Mouse (Mus musculus) myocyte (in vitro differentiated cells): Measurements from ENCODE around the gene Sh3gl3. TPM values are rescaled to one million over a fixed set of nuclear protein-coding genes. Genes with fewer than 3 reads are reported as not detected.

Experiments
- H3K27me3 ChIP-seq: one replicate; pipeline ENCODE4 v1.6.1; 2011; ENCODE audit not compliant: control insufficient read depth, insufficient read depth, insufficient read length
- H3K36me3 ChIP-seq: one replicate; pipeline ENCODE4 v1.6.1; 2011; ENCODE audit not compliant: control insufficient read depth, insufficient read depth
- H3K4me2 ChIP-seq: one replicate; pipeline ENCODE4 v1.6.1; 2011; ENCODE audit warnings: low read depth, control low read depth
- H3K4me3 ChIP-seq: one replicate; pipeline ENCODE4 v1.5.1; 2011; ENCODE audit warnings: mild to moderate bottlenecking, control low read depth, moderate library complexity
- H3K79me2 ChIP-seq: one replicate; pipeline ENCODE4 v1.6.1; 2011; ENCODE audit not compliant: control insufficient read depth, insufficient read depth
- H3ac ChIP-seq: one replicate; pipeline ENCODE4 v1.6.1; 2011; ENCODE audit not compliant: control insufficient read depth, insufficient read length
- CEBPB ChIP-seq: IDR thresholded peaks from 2 replicates; pipeline ENCODE4 v1.6.1; 2011; ENCODE audit warnings: mild to moderate bottlenecking, moderate library complexity; ENCODE audit not compliant: poor library complexity, insufficient read depth, severe bottlenecking
- E2F4 ChIP-seq: IDR thresholded peaks from one replicate; pipeline ENCODE4 v1.6.1; 2011; ENCODE audit warnings: mild to moderate bottlenecking, control low read depth, moderate library complexity; ENCODE audit not compliant: insufficient read depth
- MAX ChIP-seq: IDR thresholded peaks from one replicate; pipeline ENCODE4 v1.6.1; 2011; ENCODE audit warnings: low read depth, mild to moderate bottlenecking, control low read depth
- MYOD1 ChIP-seq, 3 experiments: IDR thresholded peaks; one replicate each; pipeline ENCODE4 v1.6.1; 2011; ENCODE audit warnings: control low read depth in 2 of 3, low read depth in 2 of 3, mild to moderate bottlenecking in 2 of 3, moderate library complexity in 1 of 3; ENCODE audit not compliant: insufficient read length in 2 of 3, control insufficient read depth in 1 of 3
- MYOG ChIP-seq, 3 experiments: IDR thresholded peaks; one replicate each; pipeline ENCODE4 v1.6.1; 2011; ENCODE audit warnings: control low read depth in 2 of 3, low read depth in 2 of 3, mild to moderate bottlenecking in 2 of 3; ENCODE audit not compliant: insufficient read length in 2 of 3, control insufficient read depth in 1 of 3, insufficient read depth in 1 of 3
- POLR2A ChIP-seq: IDR thresholded peaks from one replicate; pipeline ENCODE4 v1.6.1; 2011; ENCODE audit warnings: low read depth, mild to moderate bottlenecking, control low read depth, moderate library complexity; ENCODE audit not compliant: insufficient read length
- POLR2AphosphoS2 ChIP-seq: IDR thresholded peaks from one replicate; pipeline ENCODE4 v1.6.1; 2011; ENCODE audit warnings: low read depth, control low read depth; ENCODE audit not compliant: insufficient read length
- REST ChIP-seq: IDR thresholded peaks from one replicate; pipeline ENCODE4 v1.6.1; 2011; ENCODE audit warnings: mild to moderate bottlenecking, control low read depth, moderate library complexity; ENCODE audit not compliant: insufficient read depth, insufficient read length
- SRF ChIP-seq: IDR thresholded peaks from one replicate; pipeline ENCODE4 v1.6.1; 2011; ENCODE audit warnings: low read depth; ENCODE audit not compliant: control insufficient read depth, insufficient read length
- TCF12 ChIP-seq: IDR thresholded peaks from one replicate; pipeline ENCODE4 v1.6.1; 2011; ENCODE audit warnings: mild to moderate bottlenecking, control low read depth; ENCODE audit not compliant: poor library complexity, insufficient read depth, severe bottlenecking
- TCF3 ChIP-seq: IDR thresholded peaks from one replicate; pipeline ENCODE4 v1.6.1; 2011; ENCODE audit warnings: low read depth, control low read depth; ENCODE audit not compliant: insufficient read length
- USF1 ChIP-seq: IDR thresholded peaks from one replicate; pipeline ENCODE4 v1.6.1; 2011; ENCODE audit warnings: low read depth, mild to moderate bottlenecking, control low read depth, moderate library complexity
- polyA plus RNA-seq: library from polyadenylated mRNA; unstranded; fragments of >200 nt; fragmentation: generic; extraction: Trizol; gene quantifications from one replicate; pipeline ENCODE4 v1.2.1, GENCODE M21; 2012; ENCODE audit warnings: missing spikeins

Sh3gl3 gene
- polyA plus RNA-seq, 1 experiment: 1.1 TPM

GRCm38 (mm10) chr7:82234010-82234897 lies 60.6 kb downstream of the Sh3gl3 start:
- TF ChIP-seq E2F4 (no peak), USF1 (no peak), TCF3 (no peak), MAX (no peak), CEBPB (no peak), MYOD1 (IDR thresholded peaks at IDR 0.05; ENCODE audit: control insufficient read depth in 1 of 3, insufficient read length in 2 of 3, low read depth in 2 of 3) (no peak), POLR2AphosphoS2 (no peak), MYOG (IDR thresholded peaks at IDR 0.05; ENCODE audit: control insufficient read depth in 1 of 3, insufficient read depth in 1 of 3, insufficient read length in 2 of 3, low read depth in 2 of 3) (no peak), POLR2A (no peak), SRF (no peak), REST (no peak)
- Histone ChIP-seq H3K36me3 (no peaks in the 10 kb centered on the region), H3K4me3 (no peak overlapping the region), H3K4me2 (no peak overlapping the region), H3K79me2 (no peaks in the 10 kb centered on the region), H3K27me3 (peaks cover 33% of the 10 kb centered on the region), H3ac (no peak overlapping the region)

GRCm38 (mm10) chr7:82234898-82235290 lies 61.3 kb downstream of the Sh3gl3 start:
- no peak overlapping the region for H3ac ChIP-seq
- peaks cover 32% of the 10 kb centered on the region for H3K27me3 ChIP-seq
- no peak overlapping the region for H3K4me3 ChIP-seq
- H3K4me2 ChIP-seq: no peak overlapping the region
- no peaks in the 10 kb centered on the region for H3K36me3 ChIP-seq
- H3K79me2 ChIP-seq: no peaks in the 10 kb centered on the region
- TF ChIP-seq TCF3 (no peak), E2F4 (no peak), POLR2A (no peak)

- no peak overlapping the region for H3K4me3 ChIP-seq
- no peak for TF ChIP-seq SRF
- TF ChIP-seq MYOG (IDR thresholded peaks at IDR 0.05; ENCODE audit: control insufficient read depth in 1 of 3, insufficient read depth in 1 of 3, insufficient read length in 2 of 3, low read depth in 2 of 3): no peak
- no peak for TF ChIP-seq USF1
- TF ChIP-seq TCF3: no peak
- no peak for TF ChIP-seq POLR2A
- TF ChIP-seq POLR2AphosphoS2: no peak
- no peak for TF ChIP-seq REST
- TF ChIP-seq TCF12: no peak
- no peak for TF ChIP-seq CEBPB
- no peak for TF ChIP-seq MYOD1 (IDR thresholded peaks at IDR 0.05; ENCODE audit: control insufficient read depth in 1 of 3, insufficient read length in 2 of 3, low read depth in 2 of 3)
- TF ChIP-seq E2F4: no peak
- no peak for TF ChIP-seq MAX
- H3K79me2 ChIP-seq: no peaks in the 10 kb centered on the region
Measured at GRCm38 (mm10) chr7:82235486-82235885, 61.8 kb downstream of the Sh3gl3 start.

GRCm38 (mm10) chr7:82236152-82236898 lies 62.7 kb downstream of the Sh3gl3 start:
- Histone ChIP-seq H3K79me2 (no peaks in the 10 kb centered on the region), H3K4me2 (no peak overlapping the region), H3ac (no peak overlapping the region), H3K27me3 (peaks cover 23% of the 10 kb centered on the region), H3K36me3 (no peaks in the 10 kb centered on the region), H3K4me3 (no peak overlapping the region)
- TF ChIP-seq USF1: no peak
- no peak for TF ChIP-seq TCF12
- no peak for TF ChIP-seq SRF

More at GRCm38 (mm10) chr7:82235486-82235885, 61.8 kb downstream of the Sh3gl3 start:
- peaks cover 32% of the 10 kb centered on the region for H3K27me3 ChIP-seq
- H3ac ChIP-seq: no peak overlapping the region
- no peaks in the 10 kb centered on the region for H3K36me3 ChIP-seq
- no peak overlapping the region for H3K4me2 ChIP-seq

GRCm38 (mm10) chr7:82236899-82237162 lies 63.2 kb downstream of the Sh3gl3 start:
- H3K79me2 ChIP-seq: no peaks in the 10 kb centered on the region
- TF ChIP-seq POLR2A: no peak
- no peak overlapping the region for H3ac ChIP-seq
- H3K4me2 ChIP-seq: no peak overlapping the region
- H3K36me3 ChIP-seq: no peaks in the 10 kb centered on the region
- peaks cover 19% of the 10 kb centered on the region for H3K27me3 ChIP-seq
- H3K4me3 ChIP-seq: no peak overlapping the region
